Mouse (Mus musculus): Measurements from ENCODE around the gene Myt1l. TPM values are rescaled to one million over a fixed set of nuclear protein-coding genes. Genes with fewer than 3 reads are reported as not detected.

Gene Myt1l
- not detected in 2 replicates for total RNA-seq (2017)

DNA sequence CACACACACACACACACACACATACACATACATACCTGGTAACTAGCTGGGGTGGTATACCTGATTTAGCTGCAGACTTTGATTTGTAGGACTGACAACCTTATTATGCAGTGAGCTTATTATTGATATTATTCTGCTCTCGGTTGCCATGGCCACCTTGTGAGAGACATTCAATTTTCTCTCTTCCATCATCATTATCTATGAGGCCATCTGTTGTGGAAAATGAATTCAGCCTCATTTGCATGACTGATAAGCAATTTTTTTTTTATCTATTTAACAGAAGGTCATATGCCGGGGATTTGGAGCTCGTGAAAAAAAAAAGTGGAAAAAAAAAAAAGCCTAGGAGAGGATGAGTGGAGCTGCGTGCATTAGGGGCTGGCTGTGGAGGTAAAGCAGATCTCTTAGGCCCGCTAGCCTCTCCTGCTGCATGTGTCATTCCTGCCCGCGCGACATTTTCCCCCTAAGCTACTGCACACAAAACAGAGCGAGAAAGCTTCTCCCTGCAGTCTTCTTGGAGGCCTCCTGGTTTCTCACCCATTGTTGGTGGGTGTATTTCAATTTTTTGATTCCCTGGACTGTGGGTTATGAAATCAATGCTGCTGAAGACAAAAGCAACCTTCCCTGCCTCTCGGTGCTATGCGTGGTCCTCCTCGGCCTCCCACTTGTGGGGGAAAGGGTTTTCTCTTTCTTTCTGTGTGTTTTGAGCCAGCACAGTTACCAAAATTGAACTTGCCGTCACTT lies at the start of gene Myt1l:
Gene Myt1l (plus strand): TSS at position 354 of the 741 bp plus-strand sequence.
- no peak for ATAC-seq (ENCODE audit: extremely low read depth, insufficient number of reproducible peaks, low FRiP score, poor library complexity, severe bottlenecking)

GRCm38 (mm10) chr12:29486424-29487035 lies 41.7 kb upstream of the Myt1l start:
- ATAC-seq (ENCODE audit: extremely low read depth, insufficient number of reproducible peaks, low FRiP score, poor library complexity, severe bottlenecking): no peak

DNA sequence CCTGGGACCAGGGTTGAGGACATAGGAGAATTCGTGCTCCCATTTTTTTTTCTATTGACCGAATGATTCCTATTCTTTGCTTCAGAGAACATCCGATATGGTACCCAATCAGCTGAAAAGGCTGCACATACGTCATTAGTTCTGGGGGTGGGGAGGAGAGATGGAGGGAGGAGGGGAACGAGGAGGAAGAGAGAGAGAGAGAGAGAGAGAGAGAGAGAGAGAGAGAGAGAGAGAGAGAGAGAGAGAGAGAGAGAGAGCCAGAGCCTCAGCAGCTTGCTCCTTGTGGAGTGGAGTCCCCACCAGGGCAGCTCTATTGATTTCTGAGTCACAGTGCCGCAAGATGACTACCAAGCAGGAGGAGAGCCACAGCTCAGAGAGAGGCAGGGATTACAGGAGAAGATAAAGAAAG lies 1.9 kb upstream of the Myt1l start:
- ATAC-seq (ENCODE audit: extremely low read depth, insufficient number of reproducible peaks, low FRiP score, poor library complexity, severe bottlenecking): no peak

GRCm38 (mm10) chr12:29527048-29527761 lies 979 bp upstream of the Myt1l start:
- no peak for ATAC-seq (ENCODE audit: extremely low read depth, insufficient number of reproducible peaks, low FRiP score, poor library complexity, severe bottlenecking)

DNA sequence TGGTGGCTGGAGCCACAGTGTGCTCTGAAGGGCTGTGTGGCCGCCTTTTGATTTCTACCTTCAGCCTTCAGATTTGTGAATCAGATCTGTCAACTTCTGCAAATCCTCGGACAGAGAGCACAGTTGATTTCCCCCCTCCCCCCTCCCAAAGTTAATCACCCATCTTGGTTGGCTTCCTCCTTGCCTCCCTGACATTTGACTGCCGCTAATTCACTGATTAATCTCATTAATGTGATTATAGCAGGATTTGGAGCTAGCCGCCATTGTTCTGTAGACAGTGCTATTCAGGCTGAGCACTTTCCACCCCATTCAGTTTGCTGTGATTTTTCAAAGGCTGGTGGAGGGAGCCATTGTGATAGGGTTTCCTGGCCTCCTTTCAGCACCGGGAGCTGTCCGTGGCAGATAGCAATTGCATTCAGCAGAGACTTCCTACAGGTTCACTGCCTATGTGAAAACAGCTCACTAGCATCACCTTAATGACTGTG lies 2.1 kb downstream of the Myt1l start:
- ATAC-seq (ENCODE audit: extremely low read depth, insufficient number of reproducible peaks, low FRiP score, poor library complexity, severe bottlenecking): no peak

- ATAC-seq (ENCODE audit: extremely low read depth, insufficient number of reproducible peaks, low FRiP score, poor library complexity, severe bottlenecking): no peak
Measured at GRCm38 (mm10) chr12:29530823-29531222, 2.6 kb downstream of the Myt1l start.

- ATAC-seq (ENCODE audit: extremely low read depth, insufficient number of reproducible peaks, low FRiP score, poor library complexity, severe bottlenecking): no peak
Measured at GRCm38 (mm10) chr12:29533071-29533876, 5.1 kb downstream of the Myt1l start.

DNA sequence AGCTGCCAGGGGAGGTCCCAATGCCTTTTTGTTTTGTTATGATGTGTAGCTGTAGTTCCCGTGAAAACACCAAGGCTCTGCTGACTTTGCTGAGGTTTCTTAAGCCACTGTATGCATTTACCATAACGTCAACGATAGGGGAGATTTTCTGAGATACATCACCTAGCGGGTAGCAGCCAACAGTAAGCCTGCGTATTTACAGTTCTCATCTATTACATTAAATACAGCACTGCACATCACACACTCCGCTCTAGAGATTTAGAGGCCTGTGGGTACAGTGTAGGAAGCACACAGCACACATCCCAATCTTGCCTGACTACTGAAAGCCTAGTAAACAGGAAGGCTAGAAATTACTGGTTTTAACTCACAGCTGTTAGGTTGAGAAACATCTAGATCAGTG lies 6.1 kb downstream of the Myt1l start:
- no peak for ATAC-seq (ENCODE audit: extremely low read depth, insufficient number of reproducible peaks, low FRiP score, poor library complexity, severe bottlenecking)

GRCm38 (mm10) chr12:29534761-29535300 lies 6.6 kb downstream of the Myt1l start:
- no peak for ATAC-seq (ENCODE audit: extremely low read depth, insufficient number of reproducible peaks, low FRiP score, poor library complexity, severe bottlenecking)

- no peak for ATAC-seq (ENCODE audit: extremely low read depth, insufficient number of reproducible peaks, low FRiP score, poor library complexity, severe bottlenecking)
Measured at GRCm38 (mm10) chr12:29537916-29538315, 9.7 kb downstream of the Myt1l start.

- no peak for ATAC-seq (ENCODE audit: extremely low read depth, insufficient number of reproducible peaks, low FRiP score, poor library complexity, severe bottlenecking)
Measured at GRCm38 (mm10) chr12:29538456-29538855, 10.3 kb downstream of the Myt1l start.

- ATAC-seq (ENCODE audit: extremely low read depth, insufficient number of reproducible peaks, low FRiP score, poor library complexity, severe bottlenecking): no peak
Measured at GRCm38 (mm10) chr12:29539106-29539505, 10.9 kb downstream of the Myt1l start.

- ATAC-seq (ENCODE audit: extremely low read depth, insufficient number of reproducible peaks, low FRiP score, poor library complexity, severe bottlenecking): no peak
Measured at GRCm38 (mm10) chr12:29540741-29541140, 12.6 kb downstream of the Myt1l start.

- ATAC-seq (ENCODE audit: extremely low read depth, insufficient number of reproducible peaks, low FRiP score, poor library complexity, severe bottlenecking): no peak
Measured at GRCm38 (mm10) chr12:29546073-29546472, 17.9 kb downstream of the Myt1l start.

- no peak for ATAC-seq (ENCODE audit: extremely low read depth, insufficient number of reproducible peaks, low FRiP score, poor library complexity, severe bottlenecking)
Measured at GRCm38 (mm10) chr12:29547112-29547511, 18.9 kb downstream of the Myt1l start.

DNA sequence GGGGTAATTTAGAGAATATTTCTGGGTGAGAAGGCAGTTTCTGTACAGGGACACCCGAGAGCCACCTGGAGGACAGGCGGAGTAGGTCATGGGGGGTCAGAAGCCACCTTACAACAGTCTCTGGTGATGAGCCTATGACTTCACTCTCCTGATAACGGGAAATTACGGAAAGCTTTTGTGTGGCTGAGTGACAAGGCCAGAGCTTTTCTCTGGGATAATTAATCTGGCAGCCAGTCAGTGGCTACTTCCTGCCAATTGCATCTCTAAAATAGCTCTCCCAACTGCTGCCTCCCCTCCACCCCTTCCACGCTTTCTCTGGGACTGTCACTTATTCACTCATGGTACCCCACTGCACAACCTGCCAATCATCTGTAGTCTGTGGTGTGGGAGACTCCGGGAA lies 19.6 kb downstream of the Myt1l start:
- ATAC-seq (ENCODE audit: extremely low read depth, insufficient number of reproducible peaks, low FRiP score, poor library complexity, severe bottlenecking): no peak

DNA sequence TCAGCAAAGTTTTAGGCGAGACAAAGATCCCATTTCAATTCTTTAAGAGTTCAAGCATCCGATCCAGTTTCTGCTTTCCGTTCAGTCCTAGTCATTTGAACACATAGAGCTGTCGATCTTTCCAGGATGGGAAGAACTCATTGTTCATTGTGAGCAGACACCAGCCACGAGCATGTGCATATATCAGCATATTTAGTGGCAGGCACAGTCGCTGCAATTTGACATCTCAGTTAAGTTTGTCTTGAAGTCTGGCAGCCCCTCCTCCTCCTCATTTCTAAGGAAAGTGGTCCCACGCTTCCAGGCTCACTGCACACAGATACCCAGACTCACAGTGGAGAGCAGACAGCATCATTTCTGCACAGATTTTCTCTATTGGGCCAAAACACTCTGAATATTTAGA lies 25.0 kb downstream of the Myt1l start:
- no peak for ATAC-seq (ENCODE audit: extremely low read depth, insufficient number of reproducible peaks, low FRiP score, poor library complexity, severe bottlenecking)

- ATAC-seq (ENCODE audit: extremely low read depth, insufficient number of reproducible peaks, low FRiP score, poor library complexity, severe bottlenecking): no peak
Measured at GRCm38 (mm10) chr12:29555718-29556117, 27.5 kb downstream of the Myt1l start.

DNA sequence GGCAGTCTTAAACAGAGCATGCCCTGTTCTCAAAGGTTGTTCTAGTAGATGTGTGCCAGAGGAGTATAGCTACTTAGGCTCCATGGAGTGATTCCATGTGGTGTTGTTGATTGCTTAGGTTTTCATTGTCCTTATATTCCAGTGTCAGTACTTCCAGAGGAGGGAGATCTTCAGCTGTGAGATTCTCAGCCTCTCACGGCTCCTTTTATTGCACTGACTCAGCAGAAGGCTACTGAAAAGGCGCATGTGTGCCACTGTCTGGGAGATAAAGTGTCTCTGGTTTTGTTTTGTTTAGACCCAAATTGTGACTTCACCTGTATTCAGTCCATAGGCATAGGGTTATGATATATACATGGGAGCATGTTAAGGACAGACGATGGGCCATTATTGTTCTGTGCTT lies 28.2 kb downstream of the Myt1l start:
- no peak for ATAC-seq (ENCODE audit: extremely low read depth, insufficient number of reproducible peaks, low FRiP score, poor library complexity, severe bottlenecking)
